Mouse (Mus musculus): ENCODE data around the gene Mypn. TPM values are rescaled to one million over a fixed set of nuclear protein-coding genes. Genes with fewer than 3 reads are reported as not detected.

The Mypn gene
- polyA plus RNA-seq (2021; fragmentation: Nextera tagmentation), result 0.60 and 0.73 TPM in 2 replicates
- long read RNA-seq, experiment 1, transcript Mypn-202 (4 exons, 1,833 nt), result major isoform, 5 of 5 reads
- long read RNA-seq, experiment 1, partial matches to known transcripts, result 0 of 5 reads
- long read RNA-seq, experiment 1, other reads (novel, unspliced or antisense), result 0 of 5 reads
- long read RNA-seq, experiment 2, result 0 reads

DNA sequence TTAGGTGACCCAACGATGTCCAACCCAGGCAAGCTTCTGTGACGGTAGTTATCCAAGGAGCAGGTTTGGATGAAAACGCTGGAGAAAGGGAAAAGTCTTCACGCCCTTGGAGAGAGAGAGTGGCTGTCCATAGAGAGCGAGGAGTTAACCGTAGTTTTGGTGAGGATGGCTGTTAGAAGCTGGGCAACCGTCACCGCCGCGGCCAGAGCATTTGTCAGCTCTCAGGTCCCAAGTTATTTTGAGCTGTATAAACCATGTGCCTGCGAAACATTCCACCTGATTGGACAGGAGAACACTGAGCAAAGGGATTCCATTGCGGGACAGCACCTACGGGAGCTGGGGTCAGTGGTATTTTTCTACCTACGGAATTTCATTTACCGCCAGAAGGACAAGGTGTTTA, at the start of gene Mypn:
Mypn (minus strand) TSS at position 225 of the 400 bp plus-strand sequence.

DNA sequence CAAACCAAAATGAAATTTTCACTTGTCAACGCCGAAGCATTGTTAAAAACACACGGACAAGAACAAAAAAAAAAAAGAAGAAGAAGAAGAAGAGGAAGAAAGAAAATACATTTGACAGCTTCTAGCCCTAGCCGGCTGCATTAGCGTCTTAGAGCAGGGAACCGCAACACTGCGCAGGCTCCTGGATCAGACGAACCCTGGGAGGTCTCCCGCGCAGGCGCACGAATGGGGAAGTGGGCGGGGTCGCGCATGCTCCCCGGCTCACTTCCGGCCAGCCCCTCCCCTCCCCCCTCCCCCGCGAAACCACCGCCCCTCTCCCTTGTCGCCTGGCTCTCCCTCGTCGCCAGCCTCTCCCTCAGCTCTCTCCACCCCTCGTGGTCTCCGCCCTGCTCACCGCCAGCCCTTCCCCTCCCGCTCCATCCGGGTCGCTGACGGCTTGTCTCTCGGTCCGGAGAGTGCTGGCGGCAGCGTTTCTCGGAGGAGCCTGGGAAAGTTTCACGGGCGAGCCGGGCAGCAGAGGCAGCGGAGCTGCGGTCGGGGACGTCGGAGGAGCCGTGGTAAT, 39.8 kb upstream of the Mypn start, which contains the start of gene Herc4:
Herc4 (plus strand) TSS at position 318 of the 562 bp plus-strand sequence.

GRCm38 (mm10) chr10:63099521-63099920, 104.2 kb downstream of the Mypn start, which contains the start of gene Atoh7:
Gene Atoh7 (plus strand): TSS chr10:63099651.

Other genes with a start within 250 kb of the Mypn start
- gene Rufy2, start 223.7 kb downstream of the Mypn start, polyA plus RNA-seq (2021; fragmentation: Nextera tagmentation), result 35.9 and 44.4 TPM in 2 replicates
- 17.5 and 23.0 TPM in 2 replicates for gene Hnrnph3, start 179.7 kb downstream of the Mypn start, polyA plus RNA-seq (2021; fragmentation: Nextera tagmentation)
- gene Pbld2, start 179.6 kb downstream of the Mypn start, polyA plus RNA-seq (2021; fragmentation: Nextera tagmentation), result 0.59 and 1.0 TPM in 2 replicates
- 0.98 and 1.2 TPM in 2 replicates for gene Pbld1, start 143.8 kb downstream of the Mypn start, polyA plus RNA-seq (2021; fragmentation: Nextera tagmentation)
- gene Atoh7, start 104.3 kb downstream of the Mypn start, polyA plus RNA-seq (2021; fragmentation: Nextera tagmentation), result 2.6 and 2.8 TPM in 2 replicates
- 8.6 and 10.8 TPM in 2 replicates for gene Herc4, start 39.9 kb upstream of the Mypn start, polyA plus RNA-seq (2021; fragmentation: Nextera tagmentation)
- 1.0 and 2.1 TPM in 2 replicates for gene Sirt1, start 177.8 kb upstream of the Mypn start, polyA plus RNA-seq (2021; fragmentation: Nextera tagmentation)
- gene Dnajc12, start 178.5 kb upstream of the Mypn start, polyA plus RNA-seq (2021; fragmentation: Nextera tagmentation), result 18.6 and 19.1 TPM in 2 replicates
- gene Gm7075, start 217.8 kb upstream of the Mypn start, polyA plus RNA-seq (2021; fragmentation: Nextera tagmentation), result not detected in 2 replicates
- 0.80 and 1.0 TPM in 2 replicates for gene Ctnna3, start 226.1 kb upstream of the Mypn start, polyA plus RNA-seq (2021; fragmentation: Nextera tagmentation)

All from left cerebral cortex, adult 6 months (tissue).